Mouse (Mus musculus) forelimb bud, embryonic 11.5 days (tissue): ENCODE data around the gene A430089I19Rik.
"Not testable (repeated sequence)": the region's sequence is repeated elsewhere in the genome, so short reads cannot be mapped to it uniquely, and the experiment has no call there.

Source experiments
- DNase-seq: peaks from one replicate; pipeline ENCODE4 v3.0.0-alpha.2; 2012; ENCODE audit warnings: low read depth, low spot score

A430089I19Rik gene

DNA sequence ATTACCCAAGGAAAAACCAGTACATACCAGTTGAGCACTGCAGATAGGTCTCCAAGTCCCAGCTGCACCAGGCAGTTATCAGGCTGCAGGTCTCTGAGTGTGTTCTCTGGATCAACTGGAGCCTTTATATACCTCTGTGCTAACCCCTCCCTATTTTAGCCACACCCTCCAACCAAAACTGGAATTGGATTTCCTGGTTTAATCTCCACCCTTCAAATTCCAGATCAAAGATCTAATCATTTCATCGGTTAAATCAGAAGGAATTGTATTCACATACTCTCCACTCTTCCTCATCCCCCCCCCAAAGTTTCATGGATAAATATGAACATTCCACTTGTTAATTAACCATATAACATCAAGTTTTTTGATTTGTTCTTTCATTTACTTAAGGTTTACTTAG is at the start of gene A430089I19Rik:
Gene A430089I19Rik (minus strand): TSS at position 101 of the 400 bp plus-strand sequence.
- DNase-seq: not testable (repeated sequence)

DNA sequence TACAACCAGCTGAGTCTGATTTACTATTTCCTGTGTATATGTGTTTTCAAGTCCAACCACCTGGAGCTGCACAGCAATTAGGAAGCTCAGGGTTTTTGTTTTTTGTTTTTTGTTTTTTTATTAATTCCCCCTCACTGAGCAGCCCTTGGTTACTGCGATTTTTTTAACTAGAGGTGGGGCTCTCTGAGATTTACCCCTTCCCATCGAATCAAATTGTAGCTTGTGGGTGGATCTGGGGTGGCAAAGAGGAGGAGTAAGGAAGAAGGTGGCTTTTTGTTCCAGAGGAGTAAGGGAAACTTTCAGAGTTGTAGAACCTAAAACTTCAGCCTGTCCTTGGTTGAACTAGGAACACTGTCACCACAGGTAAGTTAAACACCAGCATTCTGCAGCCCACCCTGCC is 32.9 kb upstream of the A430089I19Rik start, which contains the start of gene AA792892:
Gene AA792892 (plus strand): TSS at position 301 of the 400 bp plus-strand sequence.
- DNase-seq: not testable (repeated sequence)

DNA sequence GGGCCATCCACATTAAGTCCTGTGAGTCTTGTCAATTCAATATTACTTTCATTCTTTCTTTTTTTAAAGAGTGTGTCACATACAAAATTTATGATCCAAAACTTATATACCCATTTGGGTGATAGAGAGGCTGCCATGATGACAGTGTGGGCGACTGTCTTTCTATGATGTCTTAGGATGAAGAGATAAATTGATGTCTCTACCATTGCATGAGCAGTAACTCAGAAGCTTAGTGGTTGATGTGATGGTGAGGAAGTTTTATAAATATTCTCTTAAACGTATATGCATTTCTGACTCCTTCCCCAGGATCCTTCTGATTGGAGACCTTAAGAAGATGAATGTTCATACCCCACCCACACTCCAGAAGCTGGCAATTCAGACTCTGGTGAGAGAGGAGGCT is 7.5 kb upstream of the A430089I19Rik start, which contains the start of gene Gm6502:
Gene Gm6502 (plus strand): TSS at position 301 of the 400 bp plus-strand sequence.
- not testable (repeated sequence) for DNase-seq
